Mouse (Mus musculus) mouse trophoblast stem cell (cell line): Measurements from ENCODE around the gene Gdpd5.
"Not testable (repeated sequence)": the region's sequence is repeated elsewhere in the genome, so short reads cannot be mapped to it uniquely, and the experiment has no call there.

Source experiments
- in situ Hi-C, 2 experiments: fragments of 300-500 bp; cut with MseI, MboI; formaldehyde crosslinking; loops; 2 replicates in 1 of 2; 3 replicates in 1 of 2; pipeline ENCODE4 v1.15.1; 2025

Gene Gdpd5

DNA sequence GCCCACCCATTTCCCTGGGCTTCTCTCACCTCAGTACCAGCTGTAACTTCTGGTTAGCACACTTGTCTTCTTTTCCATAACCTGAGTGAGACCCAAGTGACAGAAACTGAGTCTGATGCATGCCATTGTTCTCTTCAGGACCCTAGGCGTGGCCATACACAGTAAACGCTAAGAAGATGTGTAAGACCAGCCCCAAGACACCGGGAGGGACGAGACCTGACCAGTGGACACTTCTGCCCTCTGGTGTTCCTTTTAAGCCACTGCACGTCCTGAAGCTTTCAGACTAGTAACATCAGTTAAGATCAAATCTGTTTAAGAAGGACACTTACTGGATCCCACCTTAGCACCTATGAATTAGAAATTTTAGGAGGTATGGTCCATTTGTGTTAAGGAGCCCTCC is 16.1 kb upstream of the Gdpd5 start:
- in situ Hi-C loops, result loop anchor here (5.0 kb wide), 1 partner anchor 33 kb away; no protein-coding TSS in a partner anchor

DNA sequence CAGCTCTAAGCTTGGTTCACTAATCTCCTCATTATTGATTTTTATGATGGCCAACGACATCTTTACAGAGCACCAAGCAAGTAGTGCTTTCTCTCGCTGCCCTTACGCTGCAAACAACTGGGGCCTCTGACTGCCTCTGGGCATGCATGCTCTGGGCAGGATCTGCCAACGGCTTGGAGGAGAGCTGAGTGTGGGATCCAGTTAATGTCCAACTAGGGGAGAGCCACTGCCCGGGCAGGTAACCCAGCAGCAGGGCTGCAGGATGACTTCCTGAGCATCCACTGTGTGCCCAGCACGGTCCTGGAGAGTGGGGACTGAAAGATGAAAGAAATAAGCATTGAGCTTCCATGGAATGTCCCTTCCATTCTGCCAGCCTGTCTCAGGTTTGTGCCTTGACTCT is 14.5 kb upstream of the Gdpd5 start:
- in situ Hi-C loops, result loop anchor here (5.0 kb wide), 1 partner anchor 34 kb away; no protein-coding TSS in a partner anchor

DNA sequence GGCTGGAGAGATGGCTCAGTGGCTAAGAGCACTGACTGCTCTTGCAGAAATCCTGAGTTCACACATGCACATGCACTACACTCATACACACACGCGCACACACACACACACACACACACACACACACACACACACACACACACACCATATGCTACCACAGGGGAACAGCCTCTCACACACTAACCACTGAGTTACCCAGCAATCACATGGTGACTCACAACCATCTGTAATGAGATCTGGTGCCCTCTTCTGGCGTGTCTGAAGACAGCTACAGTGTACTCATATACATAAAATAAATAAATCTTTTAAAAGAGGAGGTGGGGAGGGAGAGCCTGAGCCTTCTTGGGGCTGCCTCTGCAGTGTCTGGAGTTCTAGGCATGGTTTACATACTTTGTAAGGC is 6.9 kb upstream of the Gdpd5 start:
- in situ Hi-C loops, result not testable (repeated sequence)

DNA sequence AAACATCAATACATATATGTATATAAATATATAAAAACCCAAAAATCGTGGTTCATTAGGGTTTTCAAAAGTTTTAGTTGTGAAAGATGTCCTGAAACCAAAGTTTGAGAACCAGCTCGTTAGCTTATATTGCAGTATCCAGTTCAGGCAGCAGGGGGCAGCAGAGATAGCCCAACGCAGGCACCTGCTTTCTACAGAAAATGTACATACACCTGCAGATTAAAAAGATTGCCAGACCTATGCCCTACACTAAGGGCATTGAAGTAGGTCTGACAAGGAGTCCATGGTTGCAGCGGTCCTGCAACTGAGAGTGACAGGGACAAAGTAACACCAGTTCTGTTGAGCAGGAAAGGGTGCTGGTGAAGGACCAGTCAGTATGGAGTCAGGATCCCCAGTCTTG is 5.8 kb upstream of the Gdpd5 start:
- in situ Hi-C loops, result loop anchor here (5.0 kb wide), 2 partner anchors 67 to 72 kb away; no protein-coding TSS in a partner anchor

DNA sequence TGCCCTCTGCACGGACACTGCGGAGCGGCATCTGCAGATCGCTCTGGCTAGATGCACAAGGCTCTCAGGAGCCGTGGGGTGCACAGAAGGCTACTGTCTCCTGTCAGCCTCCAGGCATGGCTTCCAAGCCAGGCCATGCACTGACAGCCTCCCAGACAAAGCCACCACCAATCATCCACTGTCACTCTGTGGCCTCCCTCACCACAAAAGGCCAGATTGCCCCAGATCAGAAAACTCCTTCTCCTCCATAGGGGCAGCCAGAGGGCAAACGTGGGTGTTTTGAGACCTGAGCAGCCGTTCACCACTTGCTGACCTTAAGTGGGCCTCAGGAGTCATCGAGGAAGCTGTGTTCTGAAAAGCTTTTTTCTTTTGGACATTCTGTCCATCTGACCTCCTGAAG is 2.3 kb upstream of the Gdpd5 start:
- in situ Hi-C loops, result loop anchor here (5.0 kb wide), 2 partner anchors 63 to 68 kb away; no protein-coding TSS in a partner anchor

DNA sequence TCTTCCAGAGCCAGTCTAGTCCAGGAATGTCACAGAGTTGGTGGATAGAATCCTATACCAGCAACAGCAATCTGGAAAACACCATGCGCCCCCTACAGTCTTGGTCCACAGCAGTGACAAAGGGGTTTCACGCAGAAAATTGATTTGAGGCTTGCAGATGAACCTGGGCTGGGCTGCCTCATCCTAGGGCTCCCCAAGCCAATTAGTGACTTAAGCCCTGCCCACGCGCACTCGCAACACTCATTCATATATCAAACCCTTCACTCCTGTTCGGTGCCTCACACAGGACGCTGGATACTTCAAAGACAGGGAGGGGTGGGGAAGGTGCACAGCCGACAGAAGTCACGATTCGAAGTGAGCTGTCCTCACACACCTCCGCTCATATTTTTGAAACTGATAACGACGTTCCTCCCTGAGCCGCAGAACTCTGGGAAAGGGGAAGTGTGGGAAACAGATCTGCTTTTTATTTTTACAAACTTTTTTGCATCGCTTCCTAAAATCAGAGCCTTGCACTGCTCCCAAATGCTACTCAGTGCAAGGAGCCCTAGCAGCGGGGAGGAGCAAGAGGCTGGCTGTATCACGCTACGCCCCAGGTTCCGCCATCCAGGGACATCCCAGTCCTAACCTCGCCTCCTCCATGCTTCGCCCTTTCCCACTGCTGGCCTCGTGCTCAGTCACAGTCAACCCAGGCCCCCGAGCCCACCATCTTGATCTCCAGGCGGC is 562 bp upstream of the Gdpd5 start:
- in situ Hi-C loops, result no loop called here

DNA sequence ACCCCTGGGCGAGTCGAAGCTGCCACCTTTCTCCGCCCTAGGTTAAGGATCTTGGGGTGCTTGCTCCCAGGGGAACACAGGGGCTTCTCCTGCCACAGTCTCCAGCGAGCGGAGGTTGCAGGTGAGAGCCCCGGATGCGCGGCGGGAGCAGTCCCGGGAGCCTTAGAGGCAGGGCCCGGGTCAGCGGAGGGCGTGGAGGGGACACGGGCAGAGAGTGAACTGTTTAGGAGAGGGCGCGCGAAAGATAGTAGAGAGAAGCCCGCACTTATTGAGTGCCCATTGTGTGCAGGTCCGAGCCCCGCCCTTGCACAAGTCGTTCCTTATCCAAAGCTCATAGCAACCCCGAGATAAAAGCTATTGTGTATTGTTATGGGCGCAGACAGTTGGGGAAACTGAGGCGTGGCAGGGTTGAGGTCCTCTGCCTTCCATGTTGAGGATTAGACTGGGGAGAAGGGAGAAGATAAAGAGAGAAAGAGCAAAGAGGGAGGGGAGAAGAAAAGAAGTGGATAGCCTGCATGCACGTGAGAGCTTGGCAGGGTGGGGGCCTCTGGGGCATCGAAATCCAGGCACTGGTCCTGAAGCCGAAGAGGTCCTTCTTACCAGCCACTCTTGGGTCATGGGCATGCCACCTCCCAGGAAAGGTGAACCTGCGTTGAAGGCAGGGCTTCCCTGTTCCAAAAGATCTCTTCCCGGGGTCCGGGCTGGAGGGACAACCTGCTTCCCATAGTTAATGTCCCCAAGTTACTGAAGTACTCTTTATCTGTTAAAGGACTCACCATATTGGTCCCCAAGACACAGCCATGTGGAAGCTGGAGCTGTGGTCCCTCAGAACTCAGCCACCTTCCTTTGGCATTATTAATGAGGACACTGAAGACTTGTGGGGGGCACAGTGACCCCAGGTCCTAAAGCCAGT is 1.1 kb downstream of the Gdpd5 start:
- in situ Hi-C loops, result no loop called here

DNA sequence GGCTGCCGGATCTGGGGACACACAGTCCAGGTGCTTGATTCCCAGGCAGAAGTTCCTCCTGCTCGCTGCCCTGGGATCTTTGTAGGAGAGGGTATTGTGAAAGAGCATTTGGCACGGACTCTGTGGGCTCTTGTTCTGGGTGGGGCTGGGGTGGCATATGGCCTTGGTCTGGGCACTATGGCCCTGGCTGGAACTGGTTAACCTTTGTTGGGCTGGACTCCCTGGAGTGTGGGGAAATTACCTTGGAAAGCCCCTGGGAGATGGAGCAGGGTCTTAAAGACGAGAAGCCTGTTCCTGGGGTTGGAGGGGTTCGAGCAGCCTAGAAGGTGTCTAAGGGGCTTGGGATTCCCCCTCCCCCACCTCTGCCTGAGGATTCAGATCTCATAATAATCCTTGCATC is 2.0 kb downstream of the Gdpd5 start:
- in situ Hi-C loops, result no loop called here

DNA sequence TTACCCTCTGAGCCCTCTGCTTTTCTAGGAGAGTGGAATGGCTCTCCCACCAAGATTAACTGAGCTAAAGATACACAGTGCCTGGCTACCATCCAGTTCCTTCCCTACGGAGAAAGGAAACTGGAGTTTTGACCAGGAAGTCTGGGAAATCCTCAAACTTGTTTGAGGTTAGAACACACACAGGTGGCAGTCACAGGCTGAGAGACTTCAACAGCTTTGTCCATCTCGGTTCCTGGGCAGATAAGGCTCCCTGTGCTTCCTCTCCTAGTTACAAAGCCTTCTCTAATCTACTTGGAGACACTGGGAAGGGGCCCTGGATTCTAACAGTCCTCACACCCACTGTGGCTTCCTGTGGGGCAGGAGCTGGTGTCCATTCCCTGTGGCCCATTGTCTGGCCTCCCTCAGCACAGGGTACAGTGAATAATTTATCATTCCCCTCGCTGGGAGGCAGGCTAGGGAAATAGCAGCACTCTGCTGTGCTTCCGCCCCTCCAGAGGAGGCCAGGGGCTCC is 2.9 kb downstream of the Gdpd5 start:
- in situ Hi-C loops, result no loop called here

DNA sequence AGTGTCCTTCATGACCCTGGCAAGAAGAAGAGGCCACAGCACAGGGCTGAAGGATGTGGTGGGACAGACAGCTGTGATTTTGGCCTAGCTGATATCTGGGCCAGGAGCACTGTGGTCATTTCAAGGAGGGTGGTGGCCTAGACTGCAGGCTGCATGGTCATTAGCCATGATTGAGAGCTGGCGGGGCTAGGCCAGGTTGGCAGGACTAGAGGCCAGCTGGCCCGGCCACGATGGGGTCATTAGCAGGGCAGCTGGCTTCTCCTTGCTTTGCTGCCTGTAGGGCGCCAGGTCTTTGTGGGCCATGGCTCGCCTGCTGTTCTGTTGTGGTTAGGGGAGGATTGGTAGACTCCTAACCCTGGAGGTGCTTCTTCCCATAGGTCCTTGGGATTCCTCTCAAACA is 4.8 kb downstream of the Gdpd5 start:
- in situ Hi-C loops, result no loop called here

DNA sequence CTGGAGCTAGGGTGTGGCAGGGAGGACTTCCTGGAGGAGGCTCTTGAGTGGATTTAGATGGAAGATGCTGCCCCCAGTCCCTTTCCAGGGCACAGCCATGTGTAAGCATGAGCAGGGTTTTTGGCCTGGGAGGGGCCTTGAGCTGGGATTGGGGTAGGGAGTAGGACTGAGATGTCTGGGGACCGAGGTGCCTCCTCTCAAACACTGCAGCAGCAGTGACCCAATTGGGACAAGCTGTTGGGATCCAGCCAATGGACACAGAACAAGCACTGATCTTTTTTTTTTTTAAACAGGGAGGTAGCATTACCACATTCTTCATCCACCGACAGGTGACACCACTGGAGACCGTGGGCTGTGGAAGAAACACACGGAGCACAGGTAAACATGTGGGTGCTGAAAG is 5.6 kb downstream of the Gdpd5 start:
- in situ Hi-C loops, result no loop called here

DNA sequence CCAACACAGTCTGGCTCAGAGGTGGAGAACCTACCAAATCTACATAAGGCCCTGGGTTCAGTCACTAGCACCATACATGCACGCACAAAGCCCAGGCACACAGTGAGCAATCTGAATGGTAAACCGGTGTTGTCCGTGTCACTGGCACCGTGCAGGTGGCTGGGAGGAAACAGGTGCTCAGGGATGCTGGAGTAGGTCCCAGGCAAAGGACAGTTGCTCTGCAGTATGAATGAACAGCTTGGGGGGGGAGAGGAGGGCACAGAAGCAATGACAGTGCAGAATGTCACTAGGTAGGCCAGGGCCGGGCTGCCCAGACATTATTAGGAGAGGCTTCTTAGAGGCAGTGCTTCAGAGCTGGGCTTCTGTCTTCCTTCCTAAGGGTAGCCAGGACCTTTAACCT is 6.1 kb downstream of the Gdpd5 start:
- in situ Hi-C loops, result no loop called here

DNA sequence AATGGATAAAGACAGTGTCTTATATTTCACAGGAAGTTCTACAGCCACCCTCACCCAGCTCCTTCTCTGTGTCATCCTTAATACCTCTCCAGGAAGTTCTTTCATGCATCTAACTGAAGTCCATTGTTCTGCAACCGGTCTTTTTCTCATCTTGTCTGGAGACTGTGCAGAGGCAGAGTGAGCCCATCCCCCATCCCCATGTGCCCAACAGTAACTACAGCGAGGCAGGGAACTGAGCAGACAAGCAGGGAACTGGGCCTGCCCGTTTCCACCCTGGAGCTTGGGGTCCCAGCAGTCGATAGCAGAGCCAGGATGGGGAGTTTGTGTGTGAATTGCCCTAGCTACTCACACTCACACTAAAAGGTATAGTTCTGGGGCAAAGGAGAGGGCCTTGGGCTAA is 9.3 kb downstream of the Gdpd5 start:
- in situ Hi-C loops, result no loop called here

DNA sequence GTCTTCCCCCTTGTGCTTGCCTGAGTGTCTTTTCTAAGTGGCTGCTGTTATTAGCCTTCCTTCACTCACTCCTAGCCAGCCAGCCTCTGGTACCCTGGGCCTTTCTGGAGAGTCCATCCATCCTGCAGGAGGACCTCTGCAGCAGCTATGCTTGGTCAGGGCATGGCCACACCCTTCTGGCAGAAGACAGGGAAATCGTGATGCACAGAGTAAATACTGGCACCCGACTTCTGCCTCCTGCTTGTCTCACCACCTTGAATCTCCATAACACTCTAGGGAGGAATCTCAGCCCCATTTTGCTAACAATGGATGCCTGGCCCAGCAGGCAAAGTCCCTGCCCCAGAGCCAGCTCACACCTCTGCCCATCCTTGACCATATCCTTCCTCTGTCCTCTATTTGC is 11.5 kb downstream of the Gdpd5 start:
- in situ Hi-C loops, result no loop called here

DNA sequence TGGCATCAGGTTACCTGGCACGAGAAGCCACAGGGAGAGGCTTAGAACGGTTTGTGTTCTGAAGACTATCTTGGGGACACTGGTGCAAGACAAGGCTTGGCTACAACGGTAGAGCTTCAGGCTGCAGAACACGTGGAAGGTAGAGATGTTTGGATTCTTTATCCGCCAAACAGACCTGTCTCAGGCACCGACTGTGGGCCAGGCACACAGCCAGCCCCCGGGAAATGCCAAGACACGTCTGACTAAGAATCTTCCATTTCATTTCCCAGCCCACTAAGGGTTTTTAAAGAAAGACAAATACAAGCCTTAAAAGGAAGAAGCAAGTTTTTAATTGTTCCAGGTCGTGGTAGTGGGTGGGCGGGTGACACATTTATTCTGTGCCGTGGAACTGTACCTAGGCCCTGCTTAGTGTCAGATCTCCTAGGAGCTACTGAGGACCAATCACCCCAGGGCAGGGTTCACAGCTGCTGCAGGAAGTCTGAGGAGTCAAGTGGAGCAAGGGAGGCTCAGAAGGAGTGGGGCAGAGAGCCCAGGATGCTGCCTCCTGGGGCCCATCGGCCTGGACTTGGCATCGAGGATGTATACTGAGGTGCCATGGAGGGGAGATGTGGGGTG is 12.6 kb downstream of the Gdpd5 start:
- in situ Hi-C loops, result no loop called here

DNA sequence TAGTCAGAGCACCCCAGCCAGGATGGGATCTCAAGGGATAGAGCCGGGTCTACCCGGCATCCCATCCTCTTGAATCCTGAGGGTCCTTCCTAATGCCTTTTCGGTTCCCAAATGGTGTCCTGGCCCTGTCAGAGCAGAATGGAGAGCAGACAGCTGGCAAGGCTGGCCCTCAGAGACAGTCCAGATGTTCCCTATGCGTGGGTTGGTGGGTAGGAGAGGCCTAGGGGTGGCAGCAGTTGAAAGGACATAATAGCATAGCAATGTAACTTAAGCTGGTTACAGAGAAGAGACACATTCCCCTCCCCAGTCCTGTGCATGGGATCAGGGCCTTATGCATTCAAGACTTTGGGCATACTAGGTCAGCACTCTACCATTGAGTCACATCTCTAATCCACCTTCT is 14.2 kb downstream of the Gdpd5 start:
- in situ Hi-C loops, result no loop called here

DNA sequence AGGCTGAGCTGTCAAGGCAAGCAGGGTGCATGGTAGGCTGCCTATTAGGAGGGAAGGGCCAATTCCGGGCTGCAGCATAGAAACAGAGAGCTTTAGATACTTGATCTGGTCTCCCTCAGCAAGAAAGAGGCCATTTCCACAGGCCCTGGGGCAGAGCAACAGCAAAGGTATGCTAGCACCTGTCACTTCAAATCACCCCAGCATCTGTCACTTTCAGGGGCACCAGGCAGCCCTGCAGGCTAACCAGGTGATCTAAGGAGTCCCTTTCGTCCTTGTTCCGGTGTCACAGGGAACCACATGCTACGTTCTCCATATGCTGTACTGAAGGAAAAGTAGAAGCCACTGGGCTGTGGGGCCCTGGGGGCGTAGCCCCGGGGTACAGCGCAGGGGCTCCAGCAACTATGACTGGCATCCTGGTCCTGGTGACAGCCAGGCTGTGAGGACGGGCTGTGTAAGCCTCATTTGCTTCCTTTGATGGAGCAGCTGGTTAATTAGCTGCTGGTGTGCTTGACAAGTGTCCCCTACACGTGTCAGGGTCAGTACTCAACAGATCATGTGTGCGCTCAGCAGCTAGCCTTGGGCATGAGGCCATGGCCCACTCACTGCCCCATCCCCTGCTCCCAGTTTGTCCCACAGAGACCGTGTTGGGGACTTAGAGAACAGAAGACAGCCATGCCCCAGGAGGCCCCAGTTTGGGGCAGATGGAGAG is 14.8 kb downstream of the Gdpd5 start:
- in situ Hi-C loops, result no loop called here

DNA sequence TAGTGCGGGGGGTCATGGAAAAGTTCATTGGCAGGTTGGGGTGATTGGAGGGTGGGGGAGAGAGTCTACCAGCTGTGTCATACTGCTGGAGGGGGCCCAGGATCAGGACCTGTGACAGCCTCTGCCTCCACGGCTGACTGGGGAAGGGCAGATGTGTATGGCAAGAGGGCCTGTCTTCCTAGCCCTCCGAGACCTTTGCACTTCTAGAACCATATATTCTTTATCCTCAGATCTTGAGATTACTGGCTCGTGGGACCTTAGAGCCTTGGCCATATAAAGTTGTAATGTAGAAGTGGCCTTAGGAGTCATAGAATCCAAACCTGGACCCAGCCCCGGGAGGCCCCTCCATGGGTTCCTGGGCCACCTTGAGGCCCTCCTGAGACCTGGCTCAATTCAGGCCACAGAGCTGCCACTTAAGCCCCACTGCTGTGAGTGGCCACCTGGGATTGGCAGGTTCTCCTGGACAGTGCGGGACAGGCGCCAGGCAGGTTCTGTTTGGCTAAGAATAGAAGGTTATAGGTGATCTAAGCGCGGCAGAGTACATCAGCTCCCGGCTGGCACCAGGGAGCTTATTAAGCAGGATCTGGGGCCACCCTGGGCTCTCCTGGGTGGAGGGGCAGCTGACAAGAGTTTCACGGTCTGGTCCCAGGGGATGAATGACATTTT is 15.9 kb downstream of the Gdpd5 start:
- in situ Hi-C loops, result no loop called here

DNA sequence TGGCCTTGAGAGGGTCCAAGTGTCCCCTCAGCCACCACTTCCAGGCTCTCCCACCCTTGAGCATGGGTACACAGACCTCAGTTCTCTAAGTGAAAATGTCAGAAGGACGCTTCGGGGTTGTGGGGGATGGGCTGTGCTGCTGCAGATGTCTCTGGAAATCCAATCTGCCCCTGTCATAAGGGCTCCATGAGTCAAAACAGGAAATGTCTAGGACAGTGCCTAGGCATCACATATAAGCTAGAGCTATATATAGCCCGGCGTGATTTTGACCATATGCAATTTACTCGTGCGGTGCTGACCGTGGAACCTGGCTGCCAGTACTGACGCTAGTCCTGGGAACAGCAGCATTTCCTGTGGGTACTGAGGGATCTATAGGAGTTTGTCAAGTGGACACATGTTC is 20.2 kb downstream of the Gdpd5 start:
- in situ Hi-C loops, result no loop called here

DNA sequence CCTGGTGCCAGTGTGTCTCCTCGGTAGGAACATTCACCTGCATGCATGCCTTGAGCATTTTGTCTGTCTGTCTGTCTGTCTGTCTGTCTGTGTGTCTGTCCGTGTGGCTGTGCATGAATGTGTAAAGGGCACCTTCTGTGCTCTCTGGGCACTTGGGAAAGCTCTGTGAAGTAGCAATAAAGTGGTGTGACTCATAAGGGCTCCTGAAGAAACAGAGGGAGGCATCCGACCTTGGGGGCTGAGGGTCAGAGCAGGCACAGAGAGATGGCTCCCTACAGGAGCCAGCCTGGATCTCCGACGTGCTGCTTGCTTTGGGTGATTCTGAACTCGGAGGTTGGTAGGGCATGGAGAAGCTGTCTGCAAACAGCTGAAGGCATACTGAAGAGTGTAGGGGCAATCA is 21.3 kb downstream of the Gdpd5 start:
- in situ Hi-C loops, result no loop called here

DNA sequence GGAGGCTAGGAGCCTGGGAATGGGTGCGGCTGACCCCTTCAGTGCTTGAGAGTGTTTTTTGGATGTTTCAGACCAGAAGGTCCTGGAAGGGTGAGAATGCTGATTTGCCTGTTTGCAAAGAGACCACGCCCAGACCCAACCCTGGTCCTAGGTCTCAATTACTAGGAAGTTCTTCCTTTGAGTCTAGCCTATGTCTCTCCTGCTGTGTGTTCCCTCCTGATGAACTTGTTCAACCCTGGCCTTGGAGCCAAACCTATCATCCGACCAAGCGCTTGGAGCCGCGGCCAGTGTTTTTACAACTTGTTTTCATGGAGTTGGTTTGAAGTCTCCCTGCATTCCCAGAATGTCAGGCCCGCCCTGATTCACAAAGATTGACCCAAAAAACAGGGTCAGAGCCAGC is 22.0 kb downstream of the Gdpd5 start:
- in situ Hi-C loops, result no loop called here
